Mouse (Mus musculus): Measurements from ENCODE around the gene Ace. TPM values are rescaled to one million over a fixed set of nuclear protein-coding genes. Genes with fewer than 3 reads are reported as not detected.

Gene Ace
- total and polyA plus RNA-seq, 2 experiments from 2014 or later = 11.1 to 35.9 TPM

GRCm38 (mm10) chr11:105952911-105953386 lies 14.8 kb upstream of the Ace start, which contains the start of gene Cyb561:
TSS of gene Cyb561 (minus strand) at chr11:105953336.
- TF ChIP-seq CTCF (IDR thresholded peaks at IDR 0.05; ENCODE audit: low read depth) = no peak
- ATAC-seq (no peak), DNase-seq (ENCODE audit: low spot score) (no peak)
- H3K4me1 ChIP-seq (ENCODE audit: insufficient read depth, low read length) = no peaks in the 10 kb centered on the region
- H3K9me3 ChIP-seq (ENCODE audit: low read length) = no peaks in the 10 kb centered on the region
- H3K9ac ChIP-seq (replicated peaks; ENCODE audit: low read length) = no peak within 1 kb of the TSS
- 84% methylated on average over 12 of the region's 12 CpGs for WGBS
- H3K4me3 ChIP-seq (ENCODE audit: low read length) = no peak within 1 kb of the TSS
- H3K36me3 ChIP-seq (ENCODE audit: insufficient read depth, low read length) = no peaks in the 10 kb centered on the region
- no peak within 1 kb of the TSS for H3K27ac ChIP-seq
- no peaks in the 10 kb centered on the region for H3K27me3 ChIP-seq (ENCODE audit: insufficient read depth, low read length)
- no peak within 1 kb of the TSS for H3K4me2 ChIP-seq (ENCODE audit: low read depth, low read length)

- H3K27ac ChIP-seq = no peak overlapping the region
- no peaks in the 10 kb centered on the region for H3K27me3 ChIP-seq (ENCODE audit: insufficient read depth, low read length)
- DNase-seq (ENCODE audit: low spot score) (no peak), ATAC-seq (no peak)
- H3K4me3 ChIP-seq (ENCODE audit: low read length) = no peak overlapping the region
- no peaks in the 10 kb centered on the region for H3K9me3 ChIP-seq (ENCODE audit: low read length)
- TF ChIP-seq CTCF (IDR thresholded peaks at IDR 0.05; ENCODE audit: low read depth) = no peak
- H3K9ac ChIP-seq (replicated peaks; ENCODE audit: low read length) = no peak overlapping the region
- no peaks in the 10 kb centered on the region for H3K4me1 ChIP-seq (ENCODE audit: insufficient read depth, low read length)
- H3K4me2 ChIP-seq (ENCODE audit: low read depth, low read length) = no peak overlapping the region
- WGBS = 74% methylated on average over 6 of the region's 6 CpGs
- no peaks in the 10 kb centered on the region for H3K36me3 ChIP-seq (ENCODE audit: insufficient read depth, low read length)
Observed at GRCm38 (mm10) chr11:105953402-105953801, 14.3 kb upstream of the Ace start.

DNA sequence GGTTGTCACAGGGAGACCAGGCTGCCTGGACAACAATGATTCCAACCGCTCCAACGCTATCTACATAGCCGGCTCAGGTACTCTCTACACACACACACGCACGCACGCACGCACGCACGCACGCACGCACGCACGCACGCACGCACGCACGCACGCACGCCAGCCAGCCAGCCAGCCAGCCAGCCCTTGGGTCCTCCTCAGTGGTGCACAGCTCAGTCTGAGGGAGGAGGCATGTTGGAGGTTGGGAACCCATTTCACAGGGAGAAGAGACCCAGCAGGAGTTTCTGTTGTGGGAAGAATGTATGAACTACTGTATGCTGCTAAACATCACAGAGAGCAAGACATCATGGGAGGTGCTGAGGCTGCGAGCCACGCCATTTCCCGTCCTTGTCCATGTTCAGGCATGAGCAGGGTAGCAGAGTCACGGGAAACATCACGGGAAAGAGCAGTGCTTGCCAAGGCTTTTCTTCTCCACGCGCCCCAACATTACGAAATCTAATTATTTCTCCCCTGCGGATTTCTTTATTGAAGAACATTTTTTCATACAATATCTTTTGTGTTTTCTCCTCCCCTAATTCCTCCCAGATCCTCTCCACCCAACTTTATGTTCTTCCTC lies 11.8 kb upstream of the Ace start:
- H3K9ac ChIP-seq (replicated peaks; ENCODE audit: low read length) = no peak overlapping the region
- 84% methylated on average over 28 of the region's 28 CpGs for WGBS
- H3K9me3 ChIP-seq (ENCODE audit: low read length) = no peaks in the 10 kb centered on the region
- TF ChIP-seq CTCF (IDR thresholded peaks at IDR 0.05; ENCODE audit: low read depth) = no peak
- DNase-seq (ENCODE audit: low spot score) (no peak), ATAC-seq (no peak)
- no peaks in the 10 kb centered on the region for H3K27me3 ChIP-seq (ENCODE audit: insufficient read depth, low read length)
- H3K4me2 ChIP-seq (ENCODE audit: low read depth, low read length) = no peak overlapping the region
- H3K36me3 ChIP-seq (ENCODE audit: insufficient read depth, low read length) = no peaks in the 10 kb centered on the region
- H3K4me1 ChIP-seq (ENCODE audit: insufficient read depth, low read length) = no peaks in the 10 kb centered on the region
- H3K4me3 ChIP-seq (ENCODE audit: low read length) = no peak overlapping the region
- H3K27ac ChIP-seq = no peak overlapping the region

- Histone ChIP-seq H3K9me3 (ENCODE audit: low read length) (no peaks in the 10 kb centered on the region), H3K27me3 (ENCODE audit: insufficient read depth, low read length) (no peaks in the 10 kb centered on the region), H3K27ac (no peak overlapping the region), H3K4me1 (ENCODE audit: insufficient read depth, low read length) (no peaks in the 10 kb centered on the region), H3K36me3 (ENCODE audit: insufficient read depth, low read length) (no peaks in the 10 kb centered on the region), H3K4me3 (ENCODE audit: low read length) (no peak overlapping the region), H3K4me2 (ENCODE audit: low read depth, low read length) (no peak overlapping the region), H3K9ac (replicated peaks; ENCODE audit: low read length) (no peak overlapping the region)
- WGBS = 46% methylated on average over 6 of the region's 6 CpGs
- no peak for TF ChIP-seq CTCF (IDR thresholded peaks at IDR 0.05; ENCODE audit: low read depth)
- DNase-seq (ENCODE audit: low spot score) = no peak
- no peak for ATAC-seq
Observed at GRCm38 (mm10) chr11:105957501-105957900, 10.2 kb upstream of the Ace start.

DNA sequence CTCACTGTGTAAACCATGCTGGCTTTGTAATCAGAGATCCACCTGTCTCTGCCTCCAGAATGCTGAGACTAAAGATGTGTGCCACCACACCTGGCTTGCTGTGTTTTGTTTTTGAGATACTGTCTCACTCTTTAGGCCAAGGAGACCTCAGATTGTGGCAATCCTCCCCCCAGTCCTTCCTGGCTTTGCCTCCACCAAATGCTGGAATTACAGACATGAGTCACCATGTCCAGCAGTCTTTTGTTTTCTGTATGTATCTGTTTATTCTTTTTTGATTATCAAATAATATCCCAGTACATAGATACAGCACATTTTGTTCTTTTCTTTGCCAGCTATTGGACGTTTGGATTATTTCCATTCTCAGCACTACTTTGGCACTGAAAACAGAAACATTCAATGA lies 9.2 kb upstream of the Ace start:
- Histone ChIP-seq H3K9me3 (ENCODE audit: low read length) (no peaks in the 10 kb centered on the region), H3K4me1 (ENCODE audit: insufficient read depth, low read length) (no peaks in the 10 kb centered on the region), H3K36me3 (ENCODE audit: insufficient read depth, low read length) (no peaks in the 10 kb centered on the region), H3K27me3 (ENCODE audit: insufficient read depth, low read length) (no peaks in the 10 kb centered on the region), H3K9ac (replicated peaks; ENCODE audit: low read length) (no peak overlapping the region), H3K4me3 (ENCODE audit: low read length) (no peak overlapping the region), H3K4me2 (ENCODE audit: low read depth, low read length) (no peak overlapping the region), H3K27ac (peak overlapping the region; percentile 41; the same call in 1 of the 2 replicates)
- WGBS = 29% methylated on average over 1 of the region's 1 CpGs
- TF ChIP-seq CTCF (IDR thresholded peaks at IDR 0.05; ENCODE audit: low read depth) = no peak
- DNase-seq (ENCODE audit: low spot score) (no peak), ATAC-seq (no peak)

GRCm38 (mm10) chr11:105959355-105959754 lies 8.4 kb upstream of the Ace start:
- ATAC-seq (peak; percentile 82), DNase-seq (ENCODE audit: low spot score) (peak; percentile 75)
- H3K4me3 ChIP-seq (ENCODE audit: low read length) = no peak overlapping the region
- H3K36me3 ChIP-seq (ENCODE audit: insufficient read depth, low read length) = no peaks in the 10 kb centered on the region
- H3K27me3 ChIP-seq (ENCODE audit: insufficient read depth, low read length) = no peaks in the 10 kb centered on the region
- no peaks in the 10 kb centered on the region for H3K4me1 ChIP-seq (ENCODE audit: insufficient read depth, low read length)
- peak overlapping the region; percentile 41; the same call in 1 of the 2 replicates for H3K27ac ChIP-seq
- TF ChIP-seq CTCF (IDR thresholded peaks at IDR 0.05; ENCODE audit: low read depth) = no peak
- H3K9me3 ChIP-seq (ENCODE audit: low read length) = no peaks in the 10 kb centered on the region
- 28% methylated on average over 17 of the region's 17 CpGs for WGBS
- H3K4me2 ChIP-seq (ENCODE audit: low read depth, low read length) = no peak overlapping the region
- H3K9ac ChIP-seq (replicated peaks; ENCODE audit: low read length) = no peak overlapping the region

GRCm38 (mm10) chr11:105964691-105965090 lies 3.1 kb upstream of the Ace start:
- Histone ChIP-seq H3K36me3 (ENCODE audit: insufficient read depth, low read length) (no peaks in the 10 kb centered on the region), H3K9me3 (ENCODE audit: low read length) (no peaks in the 10 kb centered on the region)
- TF ChIP-seq CTCF (IDR thresholded peaks at IDR 0.05; ENCODE audit: low read depth) = peak; percentile 33; the same call in 1 of the 2 replicates

More at GRCm38 (mm10) chr11:105964691-105965090, 3.1 kb upstream of the Ace start:
- H3K27me3 ChIP-seq (ENCODE audit: insufficient read depth, low read length) = no peaks in the 10 kb centered on the region
- DNase-seq (ENCODE audit: low spot score) = no peak
- 71% methylated on average over 5 of the region's 5 CpGs for WGBS
- no peak for ATAC-seq
- H3K9ac ChIP-seq (replicated peaks; ENCODE audit: low read length) = no peak overlapping the region
- 0 out of 2 replicates have a peak, but pooled peaks cover 8% of the 10 kb centered on the region for H3K4me1 ChIP-seq (ENCODE audit: insufficient read depth, low read length)
- no peak overlapping the region for H3K27ac ChIP-seq
- no peak overlapping the region for H3K4me3 ChIP-seq (ENCODE audit: low read length)
- no peak overlapping the region for H3K4me2 ChIP-seq (ENCODE audit: low read depth, low read length)

All from hindbrain, postnatal 0 days (tissue).